Mouse (Mus musculus): ENCODE measurements at regions not wholly inside any gene's neighbourhood (a gene's known extent, or its start where the extent isn't known, plus 50 kb on each side); places are given as distances from the start of the nearest gene placed in this dataset.

DNA sequence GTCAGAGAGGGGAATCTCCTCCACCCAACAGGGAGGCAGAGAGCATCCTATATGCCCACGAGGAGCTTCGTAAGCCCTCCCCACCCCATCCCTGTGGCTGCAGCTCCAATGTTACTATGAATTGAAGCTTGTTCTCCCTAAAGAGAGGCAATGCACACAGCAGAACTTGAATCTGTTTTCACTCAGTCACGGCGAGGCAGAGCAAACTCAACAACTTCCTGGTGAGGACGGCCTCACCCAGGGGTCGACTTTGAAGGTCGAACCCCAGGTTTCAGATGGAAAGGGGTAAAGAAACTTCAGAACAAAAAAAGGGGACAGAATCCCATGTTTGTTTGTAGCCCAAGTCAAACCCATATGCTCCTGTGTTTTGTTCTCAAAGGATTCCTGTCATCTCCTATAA, 538.5 kb upstream of the Gm19410 start:
- Histone ChIP-seq H3K36me3 (ENCODE audit: control insufficient read depth, insufficient read depth, low read length) (no peaks in the 10 kb centered on the region), H3K4me1 (ENCODE audit: control insufficient read depth, insufficient read depth, low read length) (no peaks in the 10 kb centered on the region), H3K9ac (ENCODE audit: low read length) (no peak overlapping the region), H3K9me3 (ENCODE audit: control insufficient read depth, low read length) (no peaks in the 10 kb centered on the region), H3K4me2 (no peak overlapping the region), H3K27ac (ENCODE audit: low read depth, low read length) (no peak overlapping the region), H3K27me3 (ENCODE audit: control insufficient read depth, insufficient read depth, low read length) (no peaks in the 10 kb centered on the region), H3K4me3 (ENCODE audit: low read depth, low read length) (no peak overlapping the region)
- WGBS, result 74% methylated on average over 7 of the region's 7 CpGs
- ATAC-seq (ENCODE audit: low FRiP score) (no peak), DNase-seq (ENCODE audit: low spot score, missing footprints) (peak; percentile 47)

GRCm38 (mm10) chr8:35228449-35228848, 537.1 kb upstream of the Gm19410 start:
- ATAC-seq (ENCODE audit: low FRiP score) (no peak), DNase-seq (ENCODE audit: low spot score, missing footprints) (peak; percentile 53)
- Histone ChIP-seq H3K36me3 (ENCODE audit: control insufficient read depth, insufficient read depth, low read length) (no peaks in the 10 kb centered on the region), H3K4me3 (ENCODE audit: low read depth, low read length) (no peak overlapping the region), H3K4me2 (no peak overlapping the region), H3K9ac (ENCODE audit: low read length) (no peak overlapping the region), H3K27me3 (ENCODE audit: control insufficient read depth, insufficient read depth, low read length) (no peaks in the 10 kb centered on the region), H3K4me1 (ENCODE audit: control insufficient read depth, insufficient read depth, low read length) (no peaks in the 10 kb centered on the region), H3K27ac (ENCODE audit: low read depth, low read length) (no peak overlapping the region), H3K9me3 (ENCODE audit: control insufficient read depth, low read length) (no peaks in the 10 kb centered on the region)
- WGBS, result 82% methylated on average over 7 of the region's 7 CpGs

DNA sequence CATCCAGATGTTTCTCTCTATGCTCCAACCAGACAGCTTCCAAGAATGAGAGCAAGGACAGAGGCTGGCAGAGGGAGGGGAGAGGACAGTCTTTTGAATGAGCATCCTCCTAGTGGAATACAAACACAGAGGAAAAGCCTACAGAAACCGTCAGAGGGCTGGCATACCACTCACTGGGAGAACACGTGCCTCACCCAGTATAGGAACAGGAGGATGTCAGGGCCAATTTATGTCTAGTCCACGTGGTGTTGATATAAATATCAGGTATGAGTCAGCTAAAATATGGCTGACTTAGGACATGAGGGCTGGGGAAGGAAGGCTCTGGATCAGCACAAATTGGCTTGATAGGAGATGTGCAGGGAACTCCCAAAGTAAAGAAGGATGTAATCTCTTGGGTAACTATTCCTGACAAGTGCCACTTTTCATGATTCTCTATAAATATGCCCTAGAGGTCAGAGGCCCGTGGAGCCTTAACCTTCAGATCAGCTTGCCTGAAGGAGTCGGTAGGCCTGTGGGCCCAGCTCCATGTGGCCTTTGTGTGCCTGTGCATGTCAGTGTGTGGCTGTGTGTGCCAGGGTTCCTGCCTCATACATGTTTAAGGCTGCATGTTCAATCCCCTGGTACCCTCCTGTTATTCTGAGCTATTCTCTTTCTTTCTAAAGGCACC, 531.9 kb upstream of the Gm19410 start:
- no peak overlapping the region for H3K4me3 ChIP-seq (ENCODE audit: low read depth, low read length)
- 58% methylated on average over 5 of the region's 5 CpGs for WGBS
- no peak for ATAC-seq (ENCODE audit: low FRiP score)

DNA sequence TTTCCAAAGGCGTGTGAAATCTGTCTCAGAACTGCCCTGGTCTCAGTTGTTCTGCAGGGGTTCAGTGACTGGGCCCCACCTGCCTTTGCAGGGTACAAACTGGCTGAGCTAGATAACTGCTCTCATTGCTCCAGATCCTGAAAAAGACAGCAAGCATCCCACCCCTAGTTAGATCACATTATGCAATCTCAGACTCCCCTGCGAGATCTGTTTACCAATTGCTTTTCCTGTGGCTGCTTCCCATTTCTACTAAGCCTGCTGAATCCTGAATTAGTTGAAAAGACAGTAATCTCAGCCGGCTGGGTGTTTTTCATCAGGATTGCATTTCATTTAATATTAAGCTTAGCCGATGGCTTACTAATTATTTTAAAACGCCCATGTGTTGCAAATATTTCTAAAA, 531.2 kb upstream of the Gm19410 start:
- H3K36me3 ChIP-seq (ENCODE audit: control insufficient read depth, insufficient read depth, low read length), result no peaks in the 10 kb centered on the region
- H3K27ac ChIP-seq (ENCODE audit: low read depth, low read length), result no peak overlapping the region
- H3K4me3 ChIP-seq (ENCODE audit: low read depth, low read length), result no peak overlapping the region
- no peaks in the 10 kb centered on the region for H3K4me1 ChIP-seq (ENCODE audit: control insufficient read depth, insufficient read depth, low read length)
- WGBS, result 62% methylated on average over 5 of the region's 5 CpGs
- no peaks in the 10 kb centered on the region for H3K9me3 ChIP-seq (ENCODE audit: control insufficient read depth, low read length)
- H3K9ac ChIP-seq (ENCODE audit: low read length), result no peak overlapping the region
- no peaks in the 10 kb centered on the region for H3K27me3 ChIP-seq (ENCODE audit: control insufficient read depth, insufficient read depth, low read length)
- DNase-seq (ENCODE audit: low spot score, missing footprints) (peak; percentile 62), ATAC-seq (ENCODE audit: low FRiP score) (no peak)
- no peak overlapping the region for H3K4me2 ChIP-seq

More for the DNA sequence above, 531.9 kb upstream of the Gm19410 start:
- H3K4me2 ChIP-seq, result no peak overlapping the region
- no peaks in the 10 kb centered on the region for H3K4me1 ChIP-seq (ENCODE audit: control insufficient read depth, insufficient read depth, low read length)
- no peaks in the 10 kb centered on the region for H3K27me3 ChIP-seq (ENCODE audit: control insufficient read depth, insufficient read depth, low read length)
- H3K36me3 ChIP-seq (ENCODE audit: control insufficient read depth, insufficient read depth, low read length), result no peaks in the 10 kb centered on the region
- H3K9ac ChIP-seq (ENCODE audit: low read length), result no peak overlapping the region
- DNase-seq (ENCODE audit: low spot score, missing footprints), result peak; percentile 56
- H3K27ac ChIP-seq (ENCODE audit: low read depth, low read length), result no peak overlapping the region
- no peaks in the 10 kb centered on the region for H3K9me3 ChIP-seq (ENCODE audit: control insufficient read depth, low read length)

DNA sequence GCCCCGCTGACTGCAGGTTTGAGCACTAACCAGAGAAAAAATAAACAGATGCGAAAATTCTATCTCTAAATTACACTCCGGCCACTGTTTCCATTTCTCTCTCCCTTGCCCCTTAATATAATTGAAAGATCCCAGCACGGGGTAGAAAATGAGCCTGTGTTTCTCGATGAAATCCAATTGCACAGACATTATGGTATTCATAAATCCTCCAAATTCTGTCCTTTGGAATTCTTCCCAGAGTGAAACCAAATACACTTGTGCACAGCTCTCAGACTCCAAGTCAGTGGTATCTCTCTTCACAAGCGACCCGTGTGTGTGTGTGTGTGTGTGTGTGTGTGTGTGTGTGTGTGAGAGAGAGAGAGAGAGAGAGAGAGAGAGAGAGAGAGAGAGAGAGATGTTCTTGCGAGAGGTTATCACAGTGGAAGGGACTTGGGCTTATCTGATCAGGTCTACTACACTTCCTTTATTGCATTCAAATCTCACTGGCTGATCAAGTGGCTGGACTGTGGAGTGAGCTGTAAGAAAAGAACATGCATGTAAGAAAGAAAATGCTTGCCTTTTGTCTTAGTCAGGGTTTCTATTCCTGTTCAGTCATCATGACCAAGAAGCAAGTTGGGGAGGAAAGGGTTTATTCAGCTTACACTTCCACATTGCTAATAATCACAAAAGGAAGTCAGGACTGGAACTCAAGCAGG, 529.6 kb upstream of the Gm19410 start:
- DNase-seq (ENCODE audit: low spot score, missing footprints) (peak; percentile 80), ATAC-seq (ENCODE audit: low FRiP score) (no peak)
- Histone ChIP-seq H3K4me1 (ENCODE audit: control insufficient read depth, insufficient read depth, low read length) (no peaks in the 10 kb centered on the region), H3K4me3 (ENCODE audit: low read depth, low read length) (no peak overlapping the region), H3K36me3 (ENCODE audit: control insufficient read depth, insufficient read depth, low read length) (no peaks in the 10 kb centered on the region), H3K9ac (ENCODE audit: low read length) (no peak overlapping the region), H3K4me2 (no peak overlapping the region), H3K9me3 (ENCODE audit: control insufficient read depth, low read length) (no peaks in the 10 kb centered on the region), H3K27ac (ENCODE audit: low read depth, low read length) (no peak overlapping the region), H3K27me3 (ENCODE audit: control insufficient read depth, insufficient read depth, low read length) (no peaks in the 10 kb centered on the region)
- WGBS, result 77% methylated on average over 8 of the region's 8 CpGs

DNA sequence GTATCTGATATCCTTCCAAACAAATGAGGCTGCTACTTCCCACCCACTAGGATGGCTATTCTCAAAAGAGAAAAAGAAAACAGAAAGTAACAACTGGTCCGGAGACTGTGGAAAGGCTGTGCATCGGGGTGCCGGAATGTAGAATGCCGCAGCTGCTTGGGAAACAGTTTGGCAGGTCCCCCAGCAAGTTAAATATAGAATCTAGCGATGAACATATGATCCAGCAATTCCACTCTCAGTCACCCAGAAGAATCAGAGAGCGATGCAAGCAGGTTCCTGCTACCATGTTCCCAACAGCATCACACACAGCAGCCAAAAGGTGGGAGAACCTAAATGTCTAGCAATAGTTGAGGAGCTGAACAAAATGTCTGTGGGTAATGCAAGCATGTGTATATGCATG, 528.3 kb upstream of the Gm19410 start:
- Histone ChIP-seq H3K9ac (ENCODE audit: low read length) (no peak overlapping the region), H3K9me3 (ENCODE audit: control insufficient read depth, low read length) (no peaks in the 10 kb centered on the region), H3K4me2 (no peak overlapping the region), H3K4me3 (ENCODE audit: low read depth, low read length) (no peak overlapping the region), H3K4me1 (ENCODE audit: control insufficient read depth, insufficient read depth, low read length) (no peaks in the 10 kb centered on the region), H3K27me3 (ENCODE audit: control insufficient read depth, insufficient read depth, low read length) (no peaks in the 10 kb centered on the region), H3K36me3 (ENCODE audit: control insufficient read depth, insufficient read depth, low read length) (no peaks in the 10 kb centered on the region), H3K27ac (ENCODE audit: low read depth, low read length) (no peak overlapping the region)
- 87% methylated on average over 6 of the region's 6 CpGs for WGBS
- peak; percentile 17 for DNase-seq (ENCODE audit: low spot score, missing footprints)
- ATAC-seq (ENCODE audit: low FRiP score), result no peak

- H3K27ac ChIP-seq (ENCODE audit: low read depth, low read length), result no peak overlapping the region
- H3K4me1 ChIP-seq (ENCODE audit: control insufficient read depth, insufficient read depth, low read length), result no peaks in the 10 kb centered on the region
- H3K27me3 ChIP-seq (ENCODE audit: control insufficient read depth, insufficient read depth, low read length), result no peaks in the 10 kb centered on the region
- no peak for DNase-seq (ENCODE audit: low spot score, missing footprints)
- H3K4me3 ChIP-seq (ENCODE audit: low read depth, low read length), result no peak overlapping the region
- no peak for ATAC-seq (ENCODE audit: low FRiP score)
- H3K9me3 ChIP-seq (ENCODE audit: control insufficient read depth, low read length), result no peaks in the 10 kb centered on the region
- H3K4me2 ChIP-seq, result no peak overlapping the region
- no peaks in the 10 kb centered on the region for H3K36me3 ChIP-seq (ENCODE audit: control insufficient read depth, insufficient read depth, low read length)
- WGBS, result 97% methylated on average over 6 of the region's 6 CpGs
- no peak overlapping the region for H3K9ac ChIP-seq (ENCODE audit: low read length)
Measured at GRCm38 (mm10) chr8:35240884-35241283, 524.7 kb upstream of the Gm19410 start.

DNA sequence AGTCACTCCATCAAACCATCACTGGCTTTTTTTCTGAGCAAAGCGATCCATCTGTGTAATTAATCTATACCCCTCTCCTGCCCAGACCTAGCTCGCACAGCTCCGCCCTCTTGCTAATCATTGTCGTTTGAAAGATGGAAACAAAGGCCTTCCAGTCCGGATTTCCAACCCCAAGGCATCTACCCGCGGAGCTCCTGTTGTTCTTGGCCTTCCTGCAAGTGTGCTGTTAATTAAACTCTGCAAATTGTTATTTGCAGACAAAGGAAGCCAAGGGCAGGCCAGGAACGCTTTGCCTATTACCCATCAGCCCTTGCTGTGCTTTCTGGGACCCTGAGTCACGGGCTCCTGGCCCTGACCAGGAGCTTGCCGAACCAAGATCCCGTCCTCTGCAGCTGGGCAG, 522.0 kb upstream of the Gm19410 start:
- H3K4me1 ChIP-seq (ENCODE audit: control insufficient read depth, insufficient read depth, low read length), result no peaks in the 10 kb centered on the region
- ATAC-seq (ENCODE audit: low FRiP score), result no peak
- WGBS, result 33% methylated on average over 11 of the region's 11 CpGs
- no peak overlapping the region for H3K4me3 ChIP-seq (ENCODE audit: low read depth, low read length)
- H3K9me3 ChIP-seq (ENCODE audit: control insufficient read depth, low read length), result no peaks in the 10 kb centered on the region
- H3K27ac ChIP-seq (ENCODE audit: low read depth, low read length), result no peak overlapping the region
- H3K36me3 ChIP-seq (ENCODE audit: control insufficient read depth, insufficient read depth, low read length), result no peaks in the 10 kb centered on the region
- DNase-seq (ENCODE audit: low spot score, missing footprints), result peak; percentile 85
- H3K27me3 ChIP-seq (ENCODE audit: control insufficient read depth, insufficient read depth, low read length), result no peaks in the 10 kb centered on the region
- H3K4me2 ChIP-seq, result no peak overlapping the region
- 0 out of 2 replicates have a peak overlapping the region, but pooled peaks have one; percentile 4 for H3K9ac ChIP-seq (ENCODE audit: low read length)

GRCm38 (mm10) chr8:35249747-35250375, 515.7 kb upstream of the Gm19410 start:
- Histone ChIP-seq H3K27ac (ENCODE audit: low read depth, low read length) (no peak overlapping the region), H3K36me3 (ENCODE audit: control insufficient read depth, insufficient read depth, low read length) (no peaks in the 10 kb centered on the region), H3K27me3 (ENCODE audit: control insufficient read depth, insufficient read depth, low read length) (no peaks in the 10 kb centered on the region), H3K4me1 (ENCODE audit: control insufficient read depth, insufficient read depth, low read length) (no peaks in the 10 kb centered on the region), H3K4me3 (ENCODE audit: low read depth, low read length) (no peak overlapping the region), H3K9ac (ENCODE audit: low read length) (no peak overlapping the region), H3K4me2 (no peak overlapping the region), H3K9me3 (ENCODE audit: control insufficient read depth, low read length) (no peaks in the 10 kb centered on the region)
- ATAC-seq (ENCODE audit: low FRiP score), result no peak
- 88% methylated on average over 7 of the region's 7 CpGs for WGBS
- peak; percentile 19 for DNase-seq (ENCODE audit: low spot score, missing footprints)

Measured in midbrain, embryonic 11.5 days (tissue).